Mouse (Mus musculus) erythroid progenitor cell, adult 5-6 weeks (primary cell): ENCODE measurements around the gene Gin1. TPM values are rescaled to one million over a fixed set of nuclear protein-coding genes. Genes with fewer than 3 reads are reported as not detected.
A peak's percentile ranks its signal among the peaks of the same experiment; 100 is the strongest.
"Not testable (repeated sequence)": the region's sequence is repeated elsewhere in the genome, so short reads cannot be mapped to it uniquely, and the experiment has no call there.

Experiments
- ATAC-seq: replicated peaks from 2 replicates; pipeline ENCODE4 v1.8.0; 2016; ENCODE audit warnings: moderate number of reproducible peaks, mild to moderate bottlenecking, moderate TSS enrichment, inconsistent platforms; ENCODE audit not compliant: poor library complexity, low FRiP score, severe bottlenecking
- total RNA-seq, 2 experiments: library from RNA; stranded (forward) in 1 of 2; stranded (reverse) in 1 of 2; fragments of 150-400 nt in 1 of 2; fragments of 186-747, 209-891 nt in 1 of 2; gene quantifications; 2 replicates each; pipeline versions ENCODE4 v1.2.3 to v1.2.4; 2015 to 2017; ENCODE audit warnings: low replicate concordance in 2 of 2

Gene Gin1
- total RNA-seq (2015; ENCODE audit: low replicate concordance) = 13.0 and 24.3 TPM in 2 replicates
- 21.6 and 26.6 TPM in 2 replicates for total RNA-seq (2017; ENCODE audit: low replicate concordance)

DNA sequence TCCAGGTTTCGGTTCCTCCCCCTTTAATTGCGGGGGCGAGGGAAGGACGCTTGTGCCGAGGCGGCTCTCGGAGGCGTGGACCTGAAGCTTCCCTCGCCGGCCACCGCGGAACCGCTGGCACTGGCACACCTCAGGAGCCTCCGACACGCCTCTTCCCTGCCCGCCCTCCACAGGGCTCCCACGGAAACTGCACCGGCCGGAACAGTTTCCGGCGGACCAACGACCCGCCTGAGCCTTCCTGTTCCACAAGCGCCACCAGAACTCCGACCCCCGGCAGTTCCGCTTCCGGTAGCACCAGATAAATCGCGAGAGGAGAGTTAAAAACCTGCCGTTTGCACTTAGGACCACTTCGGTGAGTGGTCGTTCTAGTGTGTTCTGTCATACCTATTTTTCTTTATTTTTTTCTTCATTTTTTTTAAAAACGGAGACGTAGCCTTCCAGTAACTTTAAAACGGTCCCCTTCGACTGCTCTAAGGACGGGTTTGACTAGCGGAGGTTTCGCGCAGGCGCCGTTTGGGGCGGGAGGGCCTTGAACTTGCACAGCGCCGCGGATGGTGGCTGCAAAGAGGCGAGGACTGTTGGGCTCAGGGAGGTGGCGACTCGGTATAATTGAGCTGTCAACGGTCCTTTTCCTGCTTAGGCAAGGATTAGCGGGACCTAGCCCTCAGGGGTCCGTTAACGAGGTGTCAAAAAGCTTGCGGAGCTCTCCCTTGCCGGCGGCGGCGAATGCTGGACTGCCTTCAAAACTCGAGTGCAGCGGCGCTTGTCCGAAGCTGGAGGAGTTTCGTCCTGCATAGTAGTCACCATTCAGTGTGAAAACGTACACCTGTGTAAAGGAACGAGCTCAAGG lies at the start of gene Gin1, which contains the start of gene Ppip5k2:
Gin1 (plus strand) TSS at position 269 of the 850 bp plus-strand sequence.
Ppip5k2 (minus strand) TSS at position 508 of the 850 bp plus-strand sequence.
- peak; percentile 93 for ATAC-seq

DNA sequence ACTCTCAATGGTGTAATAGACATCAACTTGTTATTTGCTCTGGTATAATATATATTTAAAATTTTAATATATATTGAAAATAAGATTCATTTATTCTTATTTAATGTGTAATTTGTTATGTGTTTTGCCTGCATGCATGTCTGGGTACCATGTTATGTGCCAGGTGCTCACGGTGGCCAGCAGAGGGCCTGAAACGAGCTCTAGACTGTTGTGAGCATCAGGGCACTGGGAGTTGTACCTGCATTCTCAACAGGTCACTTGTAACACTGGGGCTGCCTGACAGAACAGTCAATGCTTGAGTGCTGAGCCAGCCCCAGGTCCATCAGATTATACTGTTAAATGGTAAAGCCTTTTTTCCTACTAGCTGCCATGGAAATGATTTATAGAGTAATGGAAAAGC lies 43.2 kb upstream of the Gin1 start:
- ATAC-seq = peak; percentile 65; the same call in 1 of the 2 replicates

DNA sequence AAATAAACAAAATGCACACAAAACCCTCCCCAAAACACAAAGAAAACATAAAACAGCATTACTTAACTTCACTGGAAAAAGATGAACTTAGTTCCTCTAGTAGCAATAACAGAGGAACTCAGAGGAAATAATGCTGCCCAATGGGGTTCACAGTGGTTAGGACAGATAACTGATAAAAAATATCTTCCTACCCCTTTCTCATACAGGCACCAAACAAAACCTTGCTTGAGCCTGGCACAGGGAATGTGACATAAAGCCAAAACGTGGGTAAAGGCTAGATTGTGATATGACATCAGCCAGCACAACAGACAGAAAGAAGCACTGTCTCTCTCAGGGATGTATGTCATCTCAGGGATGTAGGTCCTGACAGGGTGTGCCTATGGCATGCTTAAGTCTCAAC lies 40.6 kb upstream of the Gin1 start:
- no peak for ATAC-seq

DNA sequence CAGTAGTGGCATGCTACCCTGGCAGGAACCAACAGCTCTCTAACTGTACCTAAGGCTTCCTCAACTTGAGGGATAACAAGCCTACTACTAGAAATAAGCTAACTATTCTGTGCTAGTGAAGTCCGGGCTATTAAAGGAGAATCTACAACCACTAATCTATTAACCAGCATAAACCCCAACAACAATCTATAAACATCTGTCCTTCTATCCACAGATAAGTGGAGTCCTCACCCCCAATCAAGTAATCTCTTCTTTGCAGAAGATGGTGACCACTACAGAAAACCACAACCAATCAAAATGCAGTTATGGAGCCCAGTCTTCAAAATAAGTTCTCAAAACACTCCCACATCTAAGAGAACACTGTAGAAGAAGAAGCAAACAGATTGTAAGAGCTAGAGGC lies 26.9 kb upstream of the Gin1 start:
- ATAC-seq = peak; percentile 52; the same call in 1 of the 2 replicates

DNA sequence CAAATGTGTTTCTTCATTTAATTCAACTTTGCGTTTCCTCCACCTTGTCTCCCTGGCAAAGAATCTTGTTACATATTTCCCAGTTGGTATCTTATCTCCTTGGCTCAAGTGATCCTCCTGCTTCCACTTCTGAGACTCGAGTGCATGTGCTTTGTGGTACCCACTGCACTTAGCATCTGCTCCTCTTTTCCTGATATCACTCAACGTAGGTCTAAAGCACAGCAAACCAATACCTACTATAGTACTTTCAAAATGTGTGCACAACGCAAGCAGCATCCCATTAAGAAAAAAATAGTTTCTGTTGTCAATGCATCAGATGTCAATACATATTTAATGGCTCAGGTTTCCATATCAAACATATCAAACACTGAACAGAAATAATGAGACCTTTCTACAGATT lies 24.3 kb upstream of the Gin1 start:
- no peak for ATAC-seq

DNA sequence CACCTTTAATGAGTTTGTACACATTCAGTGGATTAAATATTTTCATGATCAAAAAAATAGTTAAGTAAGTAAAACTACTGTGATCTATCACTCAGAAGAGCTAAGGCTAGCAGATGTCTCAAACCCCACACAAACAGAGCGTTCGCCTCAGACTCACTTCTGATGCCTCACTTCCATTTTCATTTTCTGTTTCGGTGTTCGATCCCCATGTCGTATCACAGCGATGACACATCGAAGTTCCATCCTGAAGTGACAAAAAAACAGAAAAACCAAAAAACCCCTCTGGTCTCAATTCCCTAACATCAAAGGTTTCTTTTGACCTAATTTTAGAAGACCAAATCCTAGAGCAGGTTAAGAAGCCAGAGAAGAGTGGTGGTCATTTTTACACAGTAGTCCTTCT lies 23.7 kb upstream of the Gin1 start:
- ATAC-seq = no peak

DNA sequence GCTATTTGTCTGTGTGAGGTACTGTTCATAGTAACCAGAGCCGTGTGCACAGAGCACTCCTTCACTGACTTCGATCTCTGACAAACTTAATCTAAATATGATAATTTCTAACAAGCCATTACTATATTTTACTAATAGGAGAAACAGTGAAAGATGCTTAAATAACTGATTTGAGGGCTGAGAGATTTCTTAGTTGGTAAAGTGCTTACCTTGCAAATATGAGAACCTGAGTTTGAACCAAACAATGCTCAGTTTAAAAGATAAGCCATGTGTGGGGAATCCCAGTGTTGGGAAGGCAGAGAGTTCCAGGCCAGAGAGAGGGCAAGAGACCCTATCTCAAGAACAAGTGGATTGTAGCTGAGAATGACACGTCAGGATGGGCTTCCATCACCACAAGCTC lies 21.8 kb upstream of the Gin1 start:
- ATAC-seq = no peak

DNA sequence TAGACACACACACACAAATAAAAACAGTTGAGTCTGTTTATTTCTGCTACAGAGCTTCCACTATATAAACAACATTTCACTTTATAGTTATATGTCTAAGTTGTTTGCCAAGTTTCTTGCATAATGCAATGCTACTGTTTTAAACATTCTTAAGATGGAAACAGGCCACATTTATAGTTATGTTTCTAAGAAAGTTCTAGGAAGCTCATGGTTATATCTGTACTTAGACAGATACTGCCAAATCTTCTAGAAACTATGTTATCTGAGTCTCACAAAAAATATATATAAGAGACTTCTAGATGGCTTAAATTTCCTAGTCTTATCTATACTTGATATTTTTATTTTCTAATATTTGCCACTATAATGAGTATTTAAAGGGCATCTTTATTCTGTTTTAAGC lies 16.8 kb upstream of the Gin1 start:
- ATAC-seq = no peak

DNA sequence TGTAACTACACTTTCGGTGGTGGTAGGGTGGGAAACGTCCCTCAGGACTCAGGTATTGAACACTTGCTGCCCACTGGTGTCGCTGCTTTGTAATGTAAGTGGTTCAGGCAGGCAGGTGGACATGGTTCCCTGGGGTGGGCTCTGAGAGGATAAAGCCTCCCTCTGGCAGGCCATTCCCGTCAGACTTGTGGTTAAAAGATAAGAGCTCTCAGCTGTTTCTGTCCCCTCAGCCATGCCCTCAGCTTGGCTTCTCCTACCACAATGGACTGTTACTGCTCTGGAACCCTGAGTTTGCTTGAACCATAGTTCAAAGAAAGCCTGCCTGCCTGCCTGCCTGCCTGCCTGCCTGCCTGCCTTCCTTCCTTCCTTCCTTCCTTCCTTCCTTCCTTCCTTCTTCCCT lies 15.6 kb upstream of the Gin1 start:
- ATAC-seq = peak; percentile 65

DNA sequence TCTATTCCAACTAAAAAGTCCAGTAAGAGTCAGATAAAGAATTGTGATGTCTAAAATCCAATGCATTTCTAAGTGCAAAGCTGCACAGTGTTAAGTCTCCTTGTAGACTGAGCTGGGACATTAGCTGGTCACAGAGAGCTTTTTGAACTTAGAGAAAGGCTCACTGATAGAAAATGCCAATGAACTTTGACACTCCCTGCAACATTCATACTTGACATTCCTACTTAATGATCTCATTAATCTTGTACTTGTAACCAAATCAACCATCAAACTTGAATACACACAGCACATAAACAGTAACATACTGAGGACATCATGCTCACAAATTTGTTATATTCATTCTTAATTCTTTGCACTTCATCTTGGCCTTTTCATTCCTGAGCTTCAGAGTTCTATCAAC lies 10.1 kb upstream of the Gin1 start:
- ATAC-seq = no peak

DNA sequence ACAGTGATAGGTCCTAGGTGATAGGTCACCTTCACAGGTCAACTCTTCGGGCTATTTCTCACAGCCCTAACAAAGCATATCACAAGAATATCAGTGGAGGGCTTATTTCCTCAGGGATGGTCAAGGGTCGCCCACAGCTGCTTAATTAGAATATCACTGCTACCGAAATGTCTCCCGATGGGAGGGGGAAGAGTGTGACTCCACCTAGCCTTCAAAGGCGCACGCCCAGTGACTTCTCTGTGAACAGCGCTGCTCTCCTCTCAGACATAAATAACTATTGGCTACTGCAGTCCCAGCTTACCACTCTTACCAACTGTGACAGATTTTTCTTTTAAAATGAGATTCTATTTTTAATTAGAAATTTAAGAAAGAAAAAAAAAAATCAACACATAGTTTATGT lies 9.4 kb upstream of the Gin1 start:
- no peak for ATAC-seq

DNA sequence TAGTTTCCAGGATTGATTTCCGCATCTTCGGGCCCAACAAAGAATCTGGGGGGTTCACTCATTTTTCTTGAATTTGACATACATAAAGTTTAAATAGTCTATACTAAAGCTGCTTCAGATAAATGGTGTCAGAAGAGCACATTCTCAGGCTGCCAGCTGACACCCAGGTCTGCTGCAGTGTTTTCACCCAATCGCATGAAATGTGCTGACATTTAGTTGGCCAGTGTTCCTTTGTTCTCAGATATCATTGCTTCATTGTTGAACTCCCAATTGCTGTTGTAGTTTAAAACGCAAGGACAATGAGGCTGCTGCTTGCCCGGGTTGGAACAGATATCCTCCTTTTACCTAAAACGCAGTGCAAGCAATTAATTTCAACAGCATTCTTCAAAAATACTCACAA lies 8.5 kb upstream of the Gin1 start:
- no peak for ATAC-seq

DNA sequence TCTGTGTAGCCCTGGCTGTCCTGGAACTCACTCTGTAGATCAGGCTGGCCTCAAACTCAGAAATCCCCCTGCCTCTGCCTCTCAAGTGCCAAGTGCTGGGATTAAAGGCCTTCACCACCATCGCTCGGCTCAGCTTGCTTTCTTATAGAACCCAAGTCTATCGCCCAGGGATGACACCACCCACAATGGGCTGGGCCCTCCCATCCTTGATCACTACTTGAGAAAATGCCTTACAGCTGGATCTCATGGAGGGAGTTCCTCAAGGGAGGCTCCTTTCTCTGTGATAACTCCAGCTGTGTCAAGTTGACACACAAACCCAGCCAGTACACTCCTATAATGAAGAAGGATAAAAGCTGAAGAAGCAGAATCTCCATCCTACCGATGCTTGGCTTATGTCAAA lies 4.3 kb upstream of the Gin1 start:
- ATAC-seq = not testable (repeated sequence)

DNA sequence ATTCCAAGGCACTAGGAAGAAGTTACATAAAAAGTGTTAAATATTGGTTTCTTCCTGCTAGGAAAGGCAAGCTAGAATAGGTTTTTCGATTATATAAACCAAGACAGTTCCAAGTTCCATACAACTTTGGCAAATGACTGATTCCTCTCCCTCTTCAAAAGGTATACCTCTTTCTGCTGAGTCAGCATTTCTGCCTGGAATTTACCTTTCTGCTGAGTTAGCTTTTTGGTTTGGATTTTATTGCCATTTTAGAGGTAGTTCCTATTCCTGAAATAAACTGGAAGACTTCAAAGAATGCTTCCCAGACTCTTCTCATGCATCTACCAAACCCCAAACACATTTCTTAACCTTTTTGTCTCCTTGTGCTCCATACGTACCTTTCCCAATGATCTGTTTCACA lies 1.9 kb upstream of the Gin1 start:
- no peak for ATAC-seq

DNA sequence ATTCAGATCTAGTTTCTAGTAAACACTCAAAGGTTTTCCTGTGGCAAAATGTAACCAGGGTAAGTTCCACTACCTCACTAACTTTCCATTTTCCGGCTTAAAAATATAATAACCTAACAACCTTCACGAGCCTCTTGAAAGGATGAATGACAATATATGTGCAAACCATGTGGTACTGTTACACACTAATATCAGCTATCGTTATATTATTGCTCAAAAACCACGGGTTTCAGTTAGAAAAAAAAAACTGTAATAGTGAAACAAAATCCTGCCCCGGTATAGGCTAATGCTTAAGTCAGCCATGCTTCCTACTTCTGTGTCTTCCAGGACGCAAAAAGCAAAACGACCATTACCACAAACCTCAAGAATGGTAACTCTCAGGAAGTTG lies 1.1 kb upstream of the Gin1 start:
- ATAC-seq = no peak

DNA sequence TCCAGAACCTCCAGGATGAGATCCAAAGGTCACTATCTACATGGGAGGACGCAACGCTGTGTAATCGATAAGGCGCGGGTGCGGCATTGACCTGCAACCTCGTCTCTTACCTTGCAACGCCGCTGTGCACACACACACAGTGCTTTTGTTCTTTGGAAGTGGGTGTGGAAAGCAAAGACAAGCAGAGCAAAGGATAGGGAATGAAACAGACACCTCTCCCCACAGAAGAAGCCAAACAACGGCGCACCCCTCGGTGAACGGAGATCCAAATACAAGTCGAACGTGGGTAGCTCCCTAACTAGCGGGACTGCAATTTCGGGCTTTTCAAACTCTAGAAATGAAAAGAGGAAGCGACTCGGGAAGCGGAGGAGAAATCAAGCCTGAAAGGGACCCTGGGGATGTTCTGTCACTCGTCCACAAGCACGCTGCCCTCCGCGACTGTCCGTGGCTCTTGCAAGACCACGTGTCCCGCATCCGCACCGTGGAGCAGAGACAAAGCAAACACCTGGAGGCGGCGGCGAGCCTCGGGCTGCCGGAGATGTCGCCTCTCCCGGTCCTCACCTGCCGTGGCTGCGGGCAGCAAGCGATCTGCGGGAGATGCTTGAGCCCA lies 573 bp upstream of the Gin1 start:
- 0 out of 2 replicates have a peak, but pooled peaks have one; percentile 12 for ATAC-seq

DNA sequence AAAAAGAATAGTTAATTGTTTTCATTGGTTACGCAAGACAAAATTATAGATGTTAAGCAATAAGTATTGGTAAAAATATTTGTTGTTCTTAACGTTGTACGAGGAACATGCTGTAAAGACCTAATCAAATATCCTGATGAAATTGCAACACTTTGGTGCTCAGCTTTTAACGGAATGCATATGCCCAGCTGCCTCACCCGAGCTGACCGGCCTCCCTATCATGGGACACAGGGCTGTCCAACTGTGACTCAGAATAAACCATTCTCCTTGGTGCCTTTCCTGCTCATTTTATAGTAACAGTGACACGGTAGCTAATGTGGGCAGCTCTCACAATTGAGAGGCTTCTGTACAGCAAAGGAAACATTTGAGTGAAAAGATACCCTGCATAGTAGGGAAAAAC lies 1.1 kb downstream of the Gin1 start:
- ATAC-seq = no peak

DNA sequence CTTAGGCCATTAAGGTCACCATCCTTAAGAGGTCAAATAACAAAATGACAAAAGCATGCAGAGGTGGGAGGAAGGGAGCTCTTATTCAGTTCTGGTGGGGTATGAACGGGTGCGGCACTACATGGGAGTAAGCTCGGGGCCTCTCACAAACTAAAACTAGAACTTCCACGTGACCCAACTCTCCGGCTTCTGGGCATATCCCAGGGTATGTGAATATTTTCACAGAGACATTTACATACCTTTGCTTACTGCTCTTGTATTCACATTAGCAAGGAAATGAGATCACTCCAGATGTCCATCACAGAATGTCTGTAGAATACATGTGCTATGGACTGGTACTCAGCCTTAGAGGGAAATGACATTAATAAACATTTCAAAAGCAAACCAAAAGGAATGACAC lies 1.8 kb downstream of the Gin1 start:
- ATAC-seq = no peak

DNA sequence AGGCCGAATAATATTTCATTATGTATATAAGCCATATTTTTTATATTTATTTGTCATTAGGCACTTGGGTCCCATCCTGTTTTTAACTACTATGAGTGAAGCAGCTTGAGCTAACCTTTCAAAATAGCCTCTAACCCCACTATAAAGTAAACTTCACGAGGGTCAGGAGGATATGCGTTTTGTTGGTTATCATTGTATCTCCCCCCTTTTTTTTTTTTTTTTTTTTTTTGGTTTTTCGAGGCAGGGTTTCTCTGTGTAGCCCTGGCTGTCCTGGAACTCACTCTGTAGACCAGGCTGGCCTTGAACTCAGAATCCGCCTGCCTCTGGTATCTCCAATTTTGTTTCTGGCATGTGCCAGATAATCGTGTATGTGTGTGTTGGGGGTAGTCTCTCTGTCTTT lies 3.4 kb downstream of the Gin1 start:
- ATAC-seq = no peak

DNA sequence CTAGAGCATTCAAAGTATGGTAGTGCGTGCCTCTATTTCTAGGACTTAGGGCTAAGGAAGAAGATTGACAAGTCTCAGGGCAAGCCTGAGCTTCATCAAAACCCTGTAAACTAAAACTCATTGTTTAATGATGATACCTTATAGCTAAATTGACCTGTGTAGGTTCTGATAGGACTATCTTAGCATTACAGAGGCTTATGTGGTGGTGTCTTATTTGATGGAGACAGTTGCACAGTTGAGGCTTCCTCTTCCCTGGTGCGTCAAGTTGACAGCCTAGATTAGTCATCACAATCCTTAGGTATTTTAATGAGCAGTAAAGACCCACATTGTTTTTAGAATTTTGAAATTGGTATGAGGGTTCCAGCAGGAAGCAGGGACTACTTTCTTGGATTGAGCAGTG lies 4.0 kb downstream of the Gin1 start:
- no peak for ATAC-seq

DNA sequence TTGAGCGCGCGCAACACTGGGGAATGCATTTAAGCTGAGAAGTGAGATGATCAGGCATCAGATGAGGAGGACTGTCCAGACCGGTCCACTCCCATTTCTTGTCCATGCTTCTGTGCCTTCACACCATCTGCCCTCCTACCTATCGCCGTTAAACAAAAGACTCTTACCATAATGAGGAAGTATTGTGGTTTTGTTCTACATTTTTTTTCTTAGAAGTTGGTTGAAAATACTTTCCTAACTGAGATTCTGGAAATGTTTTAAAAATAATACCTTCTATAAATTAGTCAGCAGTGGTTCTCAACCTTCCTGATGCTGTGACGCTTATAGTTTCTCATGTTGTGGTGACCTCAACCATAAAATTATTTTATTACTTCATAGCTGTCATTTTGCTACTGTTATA lies 11.7 kb downstream of the Gin1 start:
- no peak for ATAC-seq
